Mouse (Mus musculus): ENCODE data around the gene Clpx.

Clpx gene

GRCm38 (mm10) chr9:65346476-65347111, 52.5 kb downstream of the Clpx start:
- peak; percentile 26 to 44 for DNase-seq (ENCODE audit: low spot score in 2 of 2)

GRCm38 (mm10) chr9:65347112-65347850, 53.2 kb downstream of the Clpx start:
- no peak for DNase-seq (ENCODE audit: low spot score in 2 of 2)

GRCm38 (mm10) chr9:65353251-65353650, 59.2 kb downstream of the Clpx start:
- DNase-seq (ENCODE audit: low spot score in 2 of 2), result no peak

- DNase-seq (ENCODE audit: low spot score in 2 of 2), result no peak
Measured at GRCm38 (mm10) chr9:65356561-65356960, 62.5 kb downstream of the Clpx start.

GRCm38 (mm10) chr9:65356971-65357370, 62.9 kb downstream of the Clpx start:
- no peak for DNase-seq (ENCODE audit: low spot score in 2 of 2)

GRCm38 (mm10) chr9:65358956-65359480, 65.0 kb downstream of the Clpx start:
- peak in 1 of 2 experiments; percentile 10 for DNase-seq (ENCODE audit: low spot score in 2 of 2)

GRCm38 (mm10) chr9:65360641-65361448, 66.8 kb downstream of the Clpx start, which contains the start of gene Ubap1l:
Ubap1l (plus strand) TSS chr9:65361041.
- no peak for DNase-seq (ENCODE audit: low spot score in 2 of 2)

GRCm38 (mm10) chr9:65363684-65364083, 69.6 kb downstream of the Clpx start:
- no peak for DNase-seq (ENCODE audit: low spot score in 2 of 2)

GRCm38 (mm10) chr9:65365721-65366120, 71.7 kb downstream of the Clpx start:
- DNase-seq (ENCODE audit: low spot score in 2 of 2), result no peak

GRCm38 (mm10) chr9:65371756-65372155, 77.7 kb downstream of the Clpx start:
- DNase-seq (ENCODE audit: low spot score in 2 of 2), result no peak

GRCm38 (mm10) chr9:65372449-65372848, 78.4 kb downstream of the Clpx start:
- DNase-seq (ENCODE audit: low spot score in 2 of 2), result no peak

- DNase-seq (ENCODE audit: low spot score in 2 of 2), result no peak
Measured at GRCm38 (mm10) chr9:65374468-65375162, 80.6 kb downstream of the Clpx start.

- DNase-seq (ENCODE audit: low spot score in 2 of 2), result no peak
Measured at GRCm38 (mm10) chr9:65375163-65375934, 81.3 kb downstream of the Clpx start.
